Mouse (Mus musculus) bone marrow, adult 2 months (tissue): Measurements from ENCODE around the gene Minos1.
A peak's percentile ranks its signal among the peaks of the same experiment; 100 is the strongest.

Experiments used
- CTCF ChIP-seq: fragments of 200-500 bp; IDR thresholded peaks from 2 replicates; pipeline ENCODE4 v1.5.1; 2011; ENCODE audit warnings: low read length, control low read depth; ENCODE audit not compliant: control insufficient read depth, insufficient read depth
- POLR2A ChIP-seq: fragments of 200-500 bp; IDR thresholded peaks from 2 replicates; pipeline ENCODE4 v1.6.1; 2011; ENCODE audit warnings: low read depth, mild to moderate bottlenecking, control low read depth, low read length, borderline replicate concordance; ENCODE audit not compliant: control insufficient read depth

GRCm38 (mm10) chr4:139145156-139145555, 14.2 kb upstream of the Minos1 start:
- peak; percentile 54 for TF ChIP-seq CTCF
- no peak for TF ChIP-seq POLR2A
